Mouse (Mus musculus): ENCODE results near the gene Bnc2.

The Bnc2 gene

GRCm38 (mm10) chr4:84306928-84307606, 368.0 kb downstream of the Bnc2 start:
- no peaks in the 10 kb centered on the region for H3K36me3 ChIP-seq (ENCODE audit: insufficient read depth, low read length)
- H3K27me3 ChIP-seq (ENCODE audit: insufficient read depth, low read length), result no peaks in the 10 kb centered on the region
- TF ChIP-seq POU5F1 (IDR thresholded peaks at IDR 0.05; ENCODE audit: borderline replicate concordance, low read length) (no peak), CTCF (conservative IDR thresholded peaks at IDR 0.05; ENCODE audit: low read length) (no peak), NANOG (IDR thresholded peaks at IDR 0.05; ENCODE audit: borderline replicate concordance, low read length) (no peak)
- no peaks in the 10 kb centered on the region for H3K9me3 ChIP-seq (ENCODE audit: low read length)
- H3K4me1 ChIP-seq (replicated peaks; ENCODE audit: low read depth, low read length), result peaks cover 14% of the 10 kb centered on the region
- no peak overlapping the region for H3K4me3 ChIP-seq (replicated peaks; ENCODE audit: low read length)

- no peak for TF ChIP-seq CTCF (conservative IDR thresholded peaks at IDR 0.05; ENCODE audit: low read length)
- H3K27me3 ChIP-seq (ENCODE audit: insufficient read depth, low read length), result no peaks in the 10 kb centered on the region
- H3K9me3 ChIP-seq (ENCODE audit: low read length), result peaks cover 5% of the 10 kb centered on the region; the same call in 1 of the 2 replicates
- H3K4me1 ChIP-seq (replicated peaks; ENCODE audit: low read depth, low read length), result no peaks in the 10 kb centered on the region; the same call in 1 of the 2 replicates
- no peaks in the 10 kb centered on the region for H3K36me3 ChIP-seq (ENCODE audit: insufficient read depth, low read length)
- H3K4me3 ChIP-seq (replicated peaks; ENCODE audit: low read length), result no peak overlapping the region
These were observed 372.1 kb downstream of the Bnc2 start for GRCm38 (mm10) chr4:84302949-84303348.

- H3K27me3 ChIP-seq (ENCODE audit: insufficient read depth, low read length), result no peaks in the 10 kb centered on the region
- TF ChIP-seq CTCF (conservative IDR thresholded peaks at IDR 0.05; ENCODE audit: low read length) (no peak), POU5F1 (IDR thresholded peaks at IDR 0.05; ENCODE audit: borderline replicate concordance, low read length) (no peak), NANOG (IDR thresholded peaks at IDR 0.05; ENCODE audit: borderline replicate concordance, low read length) (no peak)
- H3K4me1 ChIP-seq (replicated peaks; ENCODE audit: low read depth, low read length), result no peaks in the 10 kb centered on the region
- no peaks in the 10 kb centered on the region for H3K9me3 ChIP-seq (ENCODE audit: low read length)
- H3K4me3 ChIP-seq (replicated peaks; ENCODE audit: low read length), result no peak overlapping the region
- H3K36me3 ChIP-seq (ENCODE audit: insufficient read depth, low read length), result peaks cover 9% of the 10 kb centered on the region; the same call in 1 of the 2 replicates
These were observed 389.9 kb downstream of the Bnc2 start for GRCm38 (mm10) chr4:84285153-84285552.

- no peaks in the 10 kb centered on the region for H3K9me3 ChIP-seq (ENCODE audit: low read length)
- TF ChIP-seq NANOG (IDR thresholded peaks at IDR 0.05; ENCODE audit: borderline replicate concordance, low read length), result no peak
- TF ChIP-seq CTCF (conservative IDR thresholded peaks at IDR 0.05; ENCODE audit: low read length), result no peak
- no peak for TF ChIP-seq POU5F1 (IDR thresholded peaks at IDR 0.05; ENCODE audit: borderline replicate concordance, low read length)
- no peaks in the 10 kb centered on the region for H3K27me3 ChIP-seq (ENCODE audit: insufficient read depth, low read length)
- peaks cover 9% of the 10 kb centered on the region; the same call in 1 of the 2 replicates for H3K36me3 ChIP-seq (ENCODE audit: insufficient read depth, low read length)
- no peaks in the 10 kb centered on the region for H3K4me1 ChIP-seq (replicated peaks; ENCODE audit: low read depth, low read length)
- H3K4me3 ChIP-seq (replicated peaks; ENCODE audit: low read length), result no peak overlapping the region
These were observed 392.4 kb downstream of the Bnc2 start for GRCm38 (mm10) chr4:84282651-84283050.

GRCm38 (mm10) chr4:84278156-84278555, 396.9 kb downstream of the Bnc2 start:
- H3K36me3 ChIP-seq (ENCODE audit: insufficient read depth, low read length), result peaks cover 15% of the 10 kb centered on the region

GRCm38 (mm10) chr4:84276081-84276480, 399.0 kb downstream of the Bnc2 start:
- H3K27me3 ChIP-seq (ENCODE audit: insufficient read depth, low read length), result no peaks in the 10 kb centered on the region
- peaks cover 15% of the 10 kb centered on the region for H3K36me3 ChIP-seq (ENCODE audit: insufficient read depth, low read length)
- H3K4me1 ChIP-seq (replicated peaks; ENCODE audit: low read depth, low read length), result peaks cover 12% of the 10 kb centered on the region
- no peak overlapping the region for H3K4me3 ChIP-seq (replicated peaks; ENCODE audit: low read length)
- TF ChIP-seq POU5F1 (IDR thresholded peaks at IDR 0.05; ENCODE audit: borderline replicate concordance, low read length) (no peak), NANOG (IDR thresholded peaks at IDR 0.05; ENCODE audit: borderline replicate concordance, low read length) (no peak), CTCF (conservative IDR thresholded peaks at IDR 0.05; ENCODE audit: low read length) (no peak)
- no peaks in the 10 kb centered on the region for H3K9me3 ChIP-seq (ENCODE audit: low read length)

More at GRCm38 (mm10) chr4:84278156-84278555, 396.9 kb downstream of the Bnc2 start:
- TF ChIP-seq NANOG (IDR thresholded peaks at IDR 0.05; ENCODE audit: borderline replicate concordance, low read length) (no peak), POU5F1 (IDR thresholded peaks at IDR 0.05; ENCODE audit: borderline replicate concordance, low read length) (no peak), CTCF (conservative IDR thresholded peaks at IDR 0.05; ENCODE audit: low read length) (no peak)
- no peaks in the 10 kb centered on the region for H3K27me3 ChIP-seq (ENCODE audit: insufficient read depth, low read length)
- H3K4me3 ChIP-seq (replicated peaks; ENCODE audit: low read length), result no peak overlapping the region
- peaks cover 12% of the 10 kb centered on the region for H3K4me1 ChIP-seq (replicated peaks; ENCODE audit: low read depth, low read length)
- no peaks in the 10 kb centered on the region for H3K9me3 ChIP-seq (ENCODE audit: low read length)

- Histone ChIP-seq H3K36me3 (ENCODE audit: insufficient read depth, low read length) (peaks cover 13% of the 10 kb centered on the region), H3K9me3 (ENCODE audit: low read length) (no peaks in the 10 kb centered on the region), H3K4me3 (replicated peaks; ENCODE audit: low read length) (no peak overlapping the region), H3K27me3 (ENCODE audit: insufficient read depth, low read length) (no peaks in the 10 kb centered on the region), H3K4me1 (replicated peaks; ENCODE audit: low read depth, low read length) (peaks cover 12% of the 10 kb centered on the region)
- TF ChIP-seq NANOG (IDR thresholded peaks at IDR 0.05; ENCODE audit: borderline replicate concordance, low read length) (no peak), POU5F1 (IDR thresholded peaks at IDR 0.05; ENCODE audit: borderline replicate concordance, low read length) (no peak), CTCF (conservative IDR thresholded peaks at IDR 0.05; ENCODE audit: low read length) (no peak)
These were observed 400.9 kb downstream of the Bnc2 start for GRCm38 (mm10) chr4:84274158-84274557.

- Histone ChIP-seq H3K36me3 (ENCODE audit: insufficient read depth, low read length) (peaks cover 13% of the 10 kb centered on the region), H3K27me3 (ENCODE audit: insufficient read depth, low read length) (no peaks in the 10 kb centered on the region), H3K4me3 (replicated peaks; ENCODE audit: low read length) (no peak overlapping the region), H3K4me1 (replicated peaks; ENCODE audit: low read depth, low read length) (peaks cover 12% of the 10 kb centered on the region), H3K9me3 (ENCODE audit: low read length) (no peaks in the 10 kb centered on the region)
- TF ChIP-seq NANOG (IDR thresholded peaks at IDR 0.05; ENCODE audit: borderline replicate concordance, low read length) (no peak), CTCF (conservative IDR thresholded peaks at IDR 0.05; ENCODE audit: low read length) (no peak), POU5F1 (IDR thresholded peaks at IDR 0.05; ENCODE audit: borderline replicate concordance, low read length) (no peak)
These were observed 402.2 kb downstream of the Bnc2 start for GRCm38 (mm10) chr4:84272867-84273266.

GRCm38 (mm10) chr4:84269845-84270244, 405.2 kb downstream of the Bnc2 start:
- TF ChIP-seq POU5F1 (IDR thresholded peaks at IDR 0.05; ENCODE audit: borderline replicate concordance, low read length), result no peak
- TF ChIP-seq CTCF (conservative IDR thresholded peaks at IDR 0.05; ENCODE audit: low read length), result no peak
- TF ChIP-seq NANOG (IDR thresholded peaks at IDR 0.05; ENCODE audit: borderline replicate concordance, low read length), result no peak
- no peak overlapping the region for H3K4me3 ChIP-seq (replicated peaks; ENCODE audit: low read length)
- peaks cover 6% of the 10 kb centered on the region for H3K4me1 ChIP-seq (replicated peaks; ENCODE audit: low read depth, low read length)
- H3K27me3 ChIP-seq (ENCODE audit: insufficient read depth, low read length), result no peaks in the 10 kb centered on the region
- no peaks in the 10 kb centered on the region for H3K9me3 ChIP-seq (ENCODE audit: low read length)
- 0 out of 2 replicates have a peak, but pooled peaks cover 5% of the 10 kb centered on the region for H3K36me3 ChIP-seq (ENCODE audit: insufficient read depth, low read length)
